Mouse (Mus musculus) brain, embryonic 18.5 days (tissue): Measurements from ENCODE around the gene Dnajc28.
"Not testable (repeated sequence)": the region's sequence is repeated elsewhere in the genome, so short reads cannot be mapped to it uniquely, and the experiment has no call there.

Experiments
- DNase-seq: peaks from one replicate; pipeline ENCODE4 v3.0.0-alpha.2; 2012; ENCODE audit warnings: low read depth, low spot score

The Dnajc28 gene

GRCm38 (mm10) chr16:91618511-91619501 is at the start of gene Dnajc28:
Dnajc28 (minus strand) TSS chr16:91619026.
- DNase-seq = peak; percentile 49

GRCm38 (mm10) chr16:91663795-91664194 is 45.0 kb upstream of the Dnajc28 start:
- no peak for DNase-seq

GRCm38 (mm10) chr16:91662336-91662735 is 43.5 kb upstream of the Dnajc28 start:
- no peak for DNase-seq

- DNase-seq = no peak
Measured at GRCm38 (mm10) chr16:91661397-91661796, 42.6 kb upstream of the Dnajc28 start.

DNA sequence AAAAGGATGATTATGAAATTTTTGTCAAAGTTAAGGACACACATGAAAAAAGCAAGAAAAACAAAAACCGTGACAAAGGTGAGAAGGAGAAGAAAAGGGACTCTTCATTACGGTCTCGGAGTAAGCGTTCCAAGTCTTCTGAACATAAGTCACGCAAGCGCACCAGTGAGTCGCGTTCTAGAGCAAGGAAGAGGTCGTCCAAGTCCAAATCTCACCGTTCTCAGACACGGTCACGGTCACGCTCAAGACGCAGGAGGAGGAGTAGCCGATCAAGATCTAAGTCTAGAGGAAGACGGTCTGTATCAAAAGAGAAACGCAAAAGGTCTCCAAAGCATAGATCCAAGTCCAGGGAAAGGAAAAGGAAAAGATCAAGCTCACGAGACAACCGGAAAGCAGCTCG is 41.0 kb upstream of the Dnajc28 start:
- DNase-seq = no peak

DNA sequence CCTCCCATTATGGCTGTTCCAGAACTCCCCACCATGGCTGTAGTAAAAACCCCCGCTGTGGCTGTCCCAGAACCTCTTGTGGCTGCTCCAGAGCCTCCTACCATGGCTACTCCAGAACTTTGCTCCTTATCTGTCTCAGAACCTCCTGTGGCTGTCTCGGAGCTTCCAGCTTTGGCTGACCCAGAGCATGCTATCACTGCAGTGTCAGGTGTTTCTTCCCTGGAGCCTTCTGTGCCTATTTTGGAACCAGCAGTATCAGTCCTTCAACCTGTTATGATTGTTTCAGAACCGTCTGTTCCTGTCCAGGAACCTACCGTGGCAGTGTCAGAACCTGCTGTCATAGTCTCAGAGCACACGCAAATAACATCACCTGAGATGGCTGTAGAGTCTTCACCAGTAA is 39.6 kb upstream of the Dnajc28 start:
- DNase-seq = no peak

DNA sequence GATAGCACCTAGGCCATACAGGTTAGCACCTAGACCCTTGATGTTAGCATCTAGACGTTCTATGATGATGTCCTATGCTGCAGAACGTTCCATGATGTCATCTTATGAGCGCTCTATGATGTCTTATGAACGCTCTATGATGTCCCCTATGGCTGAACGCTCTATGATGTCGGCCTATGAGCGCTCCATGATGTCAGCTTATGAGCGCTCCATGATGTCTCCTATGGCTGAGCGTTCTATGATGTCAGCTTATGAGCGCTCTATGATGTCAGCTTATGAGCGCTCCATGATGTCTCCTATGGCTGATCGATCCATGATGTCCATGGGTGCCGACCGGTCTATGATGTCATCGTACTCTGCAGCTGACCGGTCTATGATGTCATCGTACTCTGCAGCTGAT is 38.5 kb upstream of the Dnajc28 start:
- DNase-seq = no peak

GRCm38 (mm10) chr16:91655285-91655684 is 36.5 kb upstream of the Dnajc28 start:
- no peak for DNase-seq

DNA sequence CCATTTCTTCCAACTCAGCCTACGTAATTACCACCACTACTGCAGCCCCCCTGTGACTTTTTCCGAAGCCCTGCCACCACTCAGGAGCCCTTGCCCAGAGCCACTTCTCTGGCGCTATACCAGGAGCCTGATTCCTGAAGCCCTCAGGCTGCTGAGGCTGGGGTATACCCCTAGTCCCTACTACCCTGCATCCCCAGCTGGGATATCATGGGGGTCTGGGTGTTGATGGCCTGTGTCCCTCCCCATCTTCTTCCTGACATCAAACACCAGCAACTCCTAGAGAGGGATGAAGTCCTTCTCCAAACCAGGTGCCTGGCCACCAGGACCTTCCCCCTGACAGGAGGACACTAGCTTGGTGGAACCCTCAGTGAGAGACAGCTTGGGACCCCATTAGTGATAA is 33.4 kb upstream of the Dnajc28 start:
- DNase-seq = no peak

DNA sequence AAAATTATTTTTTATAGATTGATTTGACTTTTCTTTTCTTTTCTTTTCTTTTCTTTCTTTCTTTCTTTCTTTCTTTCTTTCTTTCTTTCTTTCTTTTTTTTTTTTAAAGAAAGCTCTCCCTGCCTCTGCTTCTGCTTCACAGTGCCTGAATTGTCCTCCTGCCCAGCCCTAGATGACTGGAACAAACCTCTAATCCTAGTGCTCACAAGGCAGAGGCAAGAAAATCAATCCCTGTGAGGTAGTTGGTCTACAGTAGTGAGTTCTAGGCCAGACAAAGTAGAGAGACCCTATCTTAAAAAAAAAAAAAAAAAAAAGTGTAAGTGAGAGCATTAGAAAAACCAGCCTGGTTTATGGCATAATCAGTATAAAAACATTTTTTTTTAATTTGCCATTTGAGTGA is 31.0 kb upstream of the Dnajc28 start:
- DNase-seq = no peak

DNA sequence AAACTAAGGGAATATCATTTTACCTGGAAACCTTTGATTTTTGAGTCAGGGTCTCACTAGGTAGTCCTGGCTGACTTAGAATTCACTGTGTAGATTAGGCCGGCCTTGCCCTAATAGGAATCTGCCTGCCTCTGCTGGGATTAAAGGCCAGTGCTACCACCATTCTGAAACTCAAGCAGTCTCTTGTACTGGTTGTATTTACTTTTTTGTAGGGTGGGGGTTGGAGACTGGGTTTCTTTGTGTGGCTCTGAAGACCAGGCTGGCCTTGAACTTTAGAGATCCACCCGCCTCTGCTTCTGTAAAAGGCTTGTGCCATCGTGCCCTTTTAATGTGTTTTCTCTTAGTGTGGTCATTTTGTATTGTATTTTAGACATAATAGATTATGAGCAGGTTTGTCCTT is 30.4 kb upstream of the Dnajc28 start:
- no peak for DNase-seq

DNA sequence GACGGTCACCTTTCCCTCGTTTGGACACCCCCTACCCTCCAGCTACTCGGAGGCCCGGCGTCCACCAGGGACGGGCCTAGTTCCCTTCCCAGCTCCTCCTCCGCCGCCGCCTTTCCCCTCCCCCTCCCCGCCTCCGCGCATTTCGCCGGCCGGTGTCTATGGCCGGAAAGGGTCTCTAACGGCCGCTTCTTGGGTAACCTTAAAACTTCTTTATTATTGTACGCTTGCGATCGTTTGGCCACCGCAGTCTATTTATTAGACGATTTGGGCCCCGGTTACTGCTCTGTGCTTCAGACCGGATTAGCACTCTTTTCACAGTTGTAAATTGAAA is 29.4 kb upstream of the Dnajc28 start:
- peak; percentile 22 for DNase-seq

DNA sequence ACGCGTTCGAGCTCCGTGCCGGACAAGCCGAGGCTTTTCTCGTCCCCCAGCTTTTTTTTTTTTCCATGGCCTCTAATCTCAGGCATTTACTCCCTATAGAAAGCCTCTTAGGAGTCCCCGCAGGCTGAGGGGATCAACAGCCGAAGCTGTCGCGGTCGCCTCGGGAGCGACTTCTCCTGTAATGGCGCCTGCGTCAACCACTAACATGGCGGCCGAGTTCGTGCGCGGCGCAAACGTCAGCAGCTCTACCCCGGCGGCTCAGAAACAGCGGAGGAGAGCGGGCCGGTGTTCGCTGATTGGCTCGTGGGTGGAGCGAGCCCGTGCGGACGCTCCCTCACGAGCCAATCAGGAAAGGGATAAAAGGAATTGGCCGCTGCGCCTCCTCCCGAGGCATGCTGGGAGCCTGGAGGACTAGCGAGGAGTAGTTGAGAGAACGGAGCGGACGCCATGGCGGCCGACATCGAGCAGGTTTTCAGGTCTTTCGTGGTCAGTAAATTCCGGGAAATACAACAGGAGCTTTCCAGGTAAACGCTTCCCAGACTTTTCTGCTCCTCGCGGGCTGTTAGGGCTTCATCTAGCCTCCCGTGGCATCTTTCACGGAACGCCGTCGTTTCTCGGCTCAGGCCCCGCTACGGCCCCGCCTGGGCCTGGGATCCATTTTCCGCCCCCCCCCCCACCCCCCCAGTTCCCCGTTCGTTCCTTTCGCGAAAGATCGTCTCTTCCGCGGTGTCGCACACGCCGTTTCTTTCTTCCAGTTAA is 28.8 kb upstream of the Dnajc28 start, which contains the start of gene Son:
Gene Son (plus strand): TSS at position 46 of the 759 bp plus-strand sequence.
- peak; percentile 97 for DNase-seq

DNA sequence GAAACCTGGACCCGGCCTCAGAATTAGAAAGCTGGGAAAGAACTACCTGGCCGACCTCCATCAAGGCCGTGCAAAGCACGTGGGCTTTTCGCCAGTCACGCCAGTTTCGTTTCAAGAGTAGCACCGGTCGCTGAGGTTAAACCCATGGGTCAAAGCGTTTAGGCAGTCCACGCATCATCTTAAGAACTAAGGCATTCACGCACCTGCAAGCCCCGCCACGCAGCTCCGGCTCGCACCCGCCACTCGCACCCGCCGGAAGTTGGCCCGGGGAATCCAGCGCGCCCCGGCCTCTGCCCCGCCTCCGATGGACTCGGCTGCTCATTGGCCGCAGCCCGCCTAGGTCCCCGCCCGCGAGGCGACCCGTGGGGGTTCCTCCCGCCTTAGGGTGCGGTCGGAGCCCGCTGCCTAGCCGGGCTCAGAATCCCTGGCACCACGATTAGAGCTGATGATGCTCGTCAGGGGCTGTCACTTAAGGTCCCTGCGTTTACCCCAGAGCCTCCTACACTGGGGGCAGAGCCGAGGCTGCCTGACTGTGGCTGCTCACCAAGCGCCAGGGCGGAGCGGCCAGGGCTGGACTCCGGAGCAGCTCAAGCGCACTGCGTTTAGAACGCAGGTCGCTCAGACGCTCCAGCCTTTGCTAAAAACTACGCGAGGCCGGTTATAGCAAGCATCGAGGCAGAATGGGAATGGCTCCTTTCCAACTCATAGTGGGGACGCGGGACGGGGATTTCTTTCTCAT is 28.0 kb upstream of the Dnajc28 start, which contains the start of gene Gart:
Gene Gart (minus strand): TSS at position 272 of the 739 bp plus-strand sequence.
- peak; percentile 72 for DNase-seq

- DNase-seq = no peak
Measured at GRCm38 (mm10) chr16:91645995-91646602, 27.3 kb upstream of the Dnajc28 start.

DNA sequence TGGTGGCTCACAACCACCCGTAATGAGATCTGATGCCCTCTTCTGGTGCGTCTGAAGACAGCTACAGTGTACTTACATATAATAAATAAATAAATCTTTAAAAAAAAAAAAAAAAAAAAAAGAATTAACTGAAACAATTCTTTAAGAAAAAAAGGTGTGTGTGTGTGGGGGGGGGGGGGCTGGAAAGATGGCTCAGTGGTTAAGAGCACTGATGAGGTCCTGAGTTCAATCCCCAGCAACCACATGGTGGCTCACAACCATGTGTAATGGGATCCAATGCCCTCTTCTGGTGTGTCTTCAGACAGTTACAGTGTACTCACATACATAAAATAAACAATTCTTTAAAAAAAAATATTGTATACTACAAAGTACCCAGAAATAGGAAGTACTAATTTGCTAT is 26.6 kb upstream of the Dnajc28 start:
- not testable (repeated sequence) for DNase-seq

DNA sequence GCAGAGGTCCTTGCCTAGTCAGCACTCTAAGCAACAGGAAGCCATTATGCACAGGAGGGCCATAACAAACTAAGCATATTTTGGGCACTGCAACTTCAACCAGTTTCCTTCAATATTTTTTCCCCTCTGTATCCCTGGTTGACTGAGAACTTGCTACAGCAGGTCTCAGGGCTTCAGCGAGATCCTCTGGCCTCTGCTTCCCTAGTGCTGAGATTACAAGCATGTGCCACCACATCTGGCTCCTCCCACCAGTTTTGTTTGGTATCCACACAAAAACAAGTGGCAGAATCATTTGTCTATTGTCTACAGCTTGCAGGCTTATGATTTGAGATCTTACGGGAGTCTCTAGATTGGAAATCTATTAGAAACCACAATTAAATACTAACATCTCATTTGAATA is 26.1 kb upstream of the Dnajc28 start:
- DNase-seq = no peak

DNA sequence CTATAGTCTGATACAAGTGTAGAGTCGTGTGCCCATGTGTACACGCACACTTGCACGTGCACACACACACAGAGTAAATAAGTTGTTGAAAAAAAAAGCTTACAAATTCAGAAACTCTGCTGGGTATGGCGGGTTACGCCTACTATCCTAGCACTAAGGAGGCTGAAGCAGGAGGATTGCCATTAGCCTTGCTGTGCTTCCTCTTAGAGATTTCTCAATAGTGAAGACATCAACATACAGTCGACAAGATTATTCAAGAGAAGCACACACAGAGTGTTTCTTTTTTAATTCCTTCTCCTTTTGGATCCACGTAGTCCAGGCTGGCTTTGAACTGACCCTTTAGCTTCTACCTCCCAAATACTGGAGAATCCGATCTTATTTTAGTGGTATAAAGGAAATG is 21.3 kb upstream of the Dnajc28 start:
- no peak for DNase-seq

GRCm38 (mm10) chr16:91639636-91640035 is 20.8 kb upstream of the Dnajc28 start:
- DNase-seq = no peak

DNA sequence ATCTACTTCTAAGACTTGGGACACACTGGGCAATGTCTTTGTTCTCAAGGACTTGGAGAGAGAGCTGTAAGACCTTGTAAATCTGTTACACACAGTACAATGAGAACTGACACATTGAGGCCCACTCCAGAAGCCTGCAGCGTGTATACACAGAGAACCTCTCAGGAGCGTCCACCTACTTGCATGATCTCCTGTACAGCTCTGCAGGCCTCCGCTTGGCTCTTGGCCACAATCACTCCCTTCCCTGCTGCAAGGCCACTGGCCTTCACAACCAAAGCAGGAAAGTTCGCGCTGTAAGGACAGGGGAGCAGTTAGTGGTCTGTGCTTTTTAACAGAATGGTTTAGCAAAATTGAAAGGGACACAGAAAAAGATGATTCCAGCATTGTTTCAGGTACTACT is 20.3 kb upstream of the Dnajc28 start:
- no peak for DNase-seq

- DNase-seq = no peak
Measured at GRCm38 (mm10) chr16:91633641-91634040, 14.8 kb upstream of the Dnajc28 start.
